Mouse (Mus musculus): ENCODE measurements at regions not wholly inside any gene's neighbourhood (a gene's known extent, or its start where the extent isn't known, plus 50 kb on each side); places are given as distances from the start of the nearest gene placed in this dataset.

- no peak for DNase-seq
Measured at GRCm38 (mm10) chr8:80422190-80422589, 71.4 kb upstream of the Gypa start.

GRCm38 (mm10) chr8:80416121-80416520, 77.5 kb upstream of the Gypa start:
- no peak for DNase-seq

GRCm38 (mm10) chr8:80399594-80400207, 93.9 kb upstream of the Gypa start:
- DNase-seq, result no peak

DNA sequence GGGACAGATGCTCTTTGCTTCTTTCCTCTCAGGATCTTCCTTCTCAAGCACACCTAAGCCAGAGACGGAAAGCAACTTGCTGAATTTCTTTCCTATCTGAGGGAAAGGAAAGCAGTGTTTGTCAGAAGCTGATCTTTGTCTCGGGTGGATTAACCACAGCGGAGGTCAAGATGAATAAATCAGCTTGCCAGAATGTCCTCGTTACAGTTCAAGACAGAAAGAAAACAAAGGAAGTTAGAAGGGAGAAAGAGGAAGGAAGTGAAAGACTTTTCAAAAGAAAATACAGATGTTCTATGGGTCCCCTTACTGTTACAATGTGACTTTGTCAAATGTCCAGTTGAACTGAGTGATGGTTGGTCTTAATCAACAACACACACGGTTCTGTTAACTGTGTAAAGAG, 98.6 kb upstream of the Gypa start:
- DNase-seq, result no peak

GRCm38 (mm10) chr8:80393111-80393510, 100.5 kb upstream of the Gypa start:
- no peak for DNase-seq

- no peak for DNase-seq
Measured at GRCm38 (mm10) chr8:80369221-80369620, 124.4 kb upstream of the Gypa start.

DNA sequence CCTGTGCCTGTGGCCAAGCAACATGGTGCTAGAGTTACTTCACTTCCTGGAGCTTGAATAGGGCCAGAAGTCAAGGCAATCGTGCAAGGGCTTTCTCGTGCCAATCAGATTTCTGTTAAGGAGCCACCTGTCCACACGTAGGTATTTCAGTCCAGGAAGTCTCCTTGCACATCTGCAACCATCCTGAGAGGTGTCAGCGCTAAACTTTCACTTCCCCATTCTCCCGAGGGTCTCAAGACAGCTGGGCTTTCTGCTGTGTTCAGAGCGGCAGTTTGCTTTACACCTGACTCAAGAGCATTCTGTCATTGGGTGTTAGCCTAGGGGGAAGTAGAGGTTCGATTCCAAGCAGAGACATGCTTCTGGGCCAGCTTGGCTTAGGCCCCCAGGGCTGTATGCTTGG, 129.5 kb upstream of the Gypa start:
- no peak for DNase-seq

- no peak for DNase-seq
Measured at GRCm38 (mm10) chr8:80343299-80343698, 150.3 kb upstream of the Gypa start.

DNA sequence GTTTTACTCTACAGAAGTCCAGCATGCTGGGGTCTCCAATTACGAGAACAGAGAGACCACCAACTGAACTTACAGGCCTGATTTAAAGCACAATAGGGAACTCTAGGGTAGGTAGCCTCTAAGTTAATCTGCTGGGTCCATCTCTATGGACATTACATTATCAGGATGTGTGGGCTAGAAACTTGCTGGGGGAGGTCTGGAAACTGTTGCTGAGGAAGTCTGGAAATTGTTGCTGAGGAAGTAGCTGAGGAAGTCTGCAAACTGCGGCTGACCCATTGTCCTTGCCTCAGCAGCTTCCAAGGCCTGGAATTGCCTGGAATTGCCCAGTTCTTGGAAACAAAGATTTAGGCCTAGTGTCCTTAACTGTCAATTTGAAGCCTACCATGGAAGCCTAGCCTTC, 155.7 kb upstream of the Gypa start:
- no peak for DNase-seq

- DNase-seq, result no peak
Measured at GRCm38 (mm10) chr8:80328676-80329075, 164.9 kb upstream of the Gypa start.

DNA sequence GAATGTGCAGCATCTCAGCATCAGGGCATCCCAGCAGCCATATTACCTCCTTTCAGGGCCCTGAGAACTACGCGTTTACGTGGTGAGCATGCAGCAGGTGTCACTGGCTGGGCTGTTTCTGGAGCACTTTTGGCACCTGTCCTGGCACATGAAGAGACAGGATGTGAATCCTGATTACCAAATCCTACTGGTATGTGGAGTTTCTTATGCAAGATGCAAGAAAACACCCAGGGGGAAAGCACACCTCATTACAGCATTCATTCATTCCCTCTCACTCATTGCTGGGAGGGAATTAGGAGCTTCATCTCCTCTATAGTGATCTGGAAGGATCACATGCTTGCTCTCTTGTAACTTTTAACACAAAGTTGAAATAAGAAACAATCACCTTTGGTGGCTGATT, 167.7 kb upstream of the Gypa start:
- DNase-seq, result no peak

DNA sequence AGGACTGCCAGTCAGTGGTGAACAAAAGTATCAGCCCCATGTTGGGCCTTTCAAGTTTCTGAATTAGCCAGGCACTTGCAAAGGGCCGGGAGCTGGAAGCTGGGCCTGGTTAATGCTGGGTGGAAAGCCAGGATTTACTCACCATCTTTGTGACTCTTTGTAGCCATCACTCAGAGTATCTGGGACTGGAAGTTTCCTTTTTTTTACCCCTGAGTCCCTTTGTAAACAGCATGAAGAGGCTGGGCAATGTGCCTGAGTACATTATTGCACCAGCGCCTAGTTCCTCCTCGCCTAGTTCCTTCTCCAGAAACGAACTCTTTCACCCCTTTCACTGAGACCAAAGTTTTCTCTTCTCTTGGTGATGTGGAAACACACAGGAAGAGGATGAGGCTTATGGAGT, 168.4 kb upstream of the Gypa start:
- no peak for DNase-seq

- DNase-seq, result no peak
Measured at GRCm38 (mm10) chr8:80318231-80318870, 175.2 kb upstream of the Gypa start.

DNA sequence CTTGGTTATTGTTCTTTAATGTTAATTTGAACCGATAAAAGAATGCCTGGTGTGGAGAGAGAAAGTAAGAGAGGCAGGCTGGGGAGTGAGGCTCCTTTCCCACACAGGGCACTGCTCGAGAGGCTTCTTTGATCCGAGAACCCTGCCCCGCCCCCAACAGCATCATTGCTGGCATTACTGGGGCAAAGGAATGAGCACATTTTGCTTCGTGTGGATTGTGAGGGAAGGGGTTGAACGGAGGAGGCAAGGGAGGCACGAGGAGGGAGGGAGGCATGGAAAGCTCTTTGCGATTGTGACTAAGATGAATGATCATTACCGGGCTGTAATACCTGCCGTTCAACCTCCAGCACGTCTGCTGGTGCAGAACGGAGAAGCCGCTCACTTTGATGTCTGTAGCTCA, 178.2 kb upstream of the Gypa start:
- no peak for DNase-seq

GRCm38 (mm10) chr8:80314826-80315225, 178.8 kb upstream of the Gypa start:
- DNase-seq, result no peak

GRCm38 (mm10) chr8:80313883-80314635, 179.5 kb upstream of the Gypa start:
- no peak for DNase-seq

GRCm38 (mm10) chr8:80307761-80308160, 185.8 kb upstream of the Gypa start:
- no peak for DNase-seq

- no peak for DNase-seq
Measured at GRCm38 (mm10) chr8:80298596-80298995, 195.0 kb upstream of the Gypa start.

- no peak for DNase-seq
Measured at GRCm38 (mm10) chr8:80290311-80290710, 203.3 kb upstream of the Gypa start.

DNA sequence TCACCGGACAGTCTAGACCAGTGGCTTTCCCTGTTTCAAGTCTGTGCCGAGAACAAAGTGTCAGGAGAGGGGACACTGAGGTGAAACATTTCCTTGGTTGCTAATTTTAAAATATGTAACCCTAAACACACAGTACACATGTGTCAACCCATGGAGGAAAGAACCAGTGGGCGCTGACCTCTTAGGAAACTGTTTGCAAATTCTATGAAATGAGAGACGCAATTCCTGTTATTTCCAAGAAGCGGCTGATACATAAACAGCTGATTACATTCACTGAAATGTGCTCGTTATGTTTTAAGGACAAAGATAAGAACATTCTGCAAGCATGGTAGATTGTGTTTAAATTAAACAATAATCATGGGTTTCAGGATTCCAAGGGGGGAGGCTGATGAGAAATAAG, 204.3 kb upstream of the Gypa start:
- no peak for DNase-seq

DNA sequence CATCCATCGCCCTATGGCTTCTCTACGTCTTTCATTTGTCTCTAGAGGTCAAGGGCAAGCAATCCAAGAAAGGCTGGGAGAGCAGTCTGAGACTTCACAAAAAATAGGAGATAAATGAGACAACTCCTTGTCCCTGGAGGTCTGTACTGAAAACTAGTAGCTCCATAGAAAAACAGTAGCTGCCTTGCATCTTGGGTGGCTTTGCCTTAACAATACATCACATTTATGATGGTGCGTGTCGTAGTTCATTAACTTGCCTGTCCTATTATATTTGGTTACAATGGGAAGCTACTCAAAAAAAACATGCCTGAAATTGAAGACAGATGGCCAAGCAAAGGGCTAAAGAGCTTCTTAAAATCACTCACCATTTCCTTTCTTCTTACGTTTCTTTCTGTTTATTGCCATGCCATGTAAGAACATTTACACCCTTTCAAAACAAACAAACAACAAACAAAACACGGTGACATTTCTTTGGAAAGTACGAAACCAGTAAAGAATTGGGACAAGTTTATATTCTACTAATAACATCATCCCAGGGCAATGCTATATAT, 211.2 kb upstream of the Hhip start:
- no peak for DNase-seq

GRCm38 (mm10) chr8:80264915-80265314, 207.1 kb upstream of the Hhip start:
- no peak for DNase-seq

DNA sequence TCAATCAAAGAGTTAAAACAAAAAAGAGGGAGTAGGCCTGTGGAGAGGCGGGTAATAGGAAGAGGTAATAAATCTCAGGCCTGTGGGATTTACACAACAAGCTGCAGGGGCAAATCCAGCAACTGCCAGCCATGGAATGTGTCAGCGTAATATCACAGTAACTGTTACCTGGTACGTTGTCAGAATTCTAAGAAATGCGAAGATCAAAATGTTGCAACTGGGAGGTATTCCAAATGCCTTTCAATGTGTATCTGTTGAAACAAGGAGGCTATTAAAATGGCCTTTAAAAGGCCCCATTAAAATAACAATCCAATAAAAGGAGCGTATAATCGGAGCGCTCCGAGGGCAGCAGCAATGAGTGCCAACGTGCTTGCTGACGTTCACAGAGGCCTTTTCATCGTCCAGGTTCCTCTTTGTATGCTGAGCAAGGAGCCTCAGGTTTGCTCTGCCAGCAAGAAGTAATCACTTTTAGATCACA, 205.7 kb upstream of the Hhip start:
- DNase-seq, result no peak

DNA sequence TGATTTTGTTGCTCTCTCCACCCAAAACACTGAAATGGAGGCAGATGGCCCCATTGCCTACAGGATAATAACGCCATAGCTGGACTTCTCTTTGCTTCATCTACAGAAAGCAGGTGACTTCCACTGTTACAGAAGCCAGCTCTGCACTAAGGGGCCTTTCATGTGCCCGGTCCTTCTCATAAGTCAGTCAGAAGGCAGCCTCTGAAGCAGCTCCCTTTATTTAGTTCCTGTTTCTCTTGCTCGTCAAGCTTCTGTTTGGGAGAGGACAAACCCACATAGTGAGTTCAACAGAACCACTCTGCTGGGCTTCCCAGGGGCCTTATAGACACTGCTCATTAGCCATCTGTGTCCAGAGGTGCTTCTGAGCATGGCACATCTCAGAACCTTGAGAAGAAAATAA, 205.1 kb upstream of the Hhip start:
- DNase-seq, result no peak

Measured in cerebellum, adult 11-12 months (tissue).